In the genomic region with DNA sequence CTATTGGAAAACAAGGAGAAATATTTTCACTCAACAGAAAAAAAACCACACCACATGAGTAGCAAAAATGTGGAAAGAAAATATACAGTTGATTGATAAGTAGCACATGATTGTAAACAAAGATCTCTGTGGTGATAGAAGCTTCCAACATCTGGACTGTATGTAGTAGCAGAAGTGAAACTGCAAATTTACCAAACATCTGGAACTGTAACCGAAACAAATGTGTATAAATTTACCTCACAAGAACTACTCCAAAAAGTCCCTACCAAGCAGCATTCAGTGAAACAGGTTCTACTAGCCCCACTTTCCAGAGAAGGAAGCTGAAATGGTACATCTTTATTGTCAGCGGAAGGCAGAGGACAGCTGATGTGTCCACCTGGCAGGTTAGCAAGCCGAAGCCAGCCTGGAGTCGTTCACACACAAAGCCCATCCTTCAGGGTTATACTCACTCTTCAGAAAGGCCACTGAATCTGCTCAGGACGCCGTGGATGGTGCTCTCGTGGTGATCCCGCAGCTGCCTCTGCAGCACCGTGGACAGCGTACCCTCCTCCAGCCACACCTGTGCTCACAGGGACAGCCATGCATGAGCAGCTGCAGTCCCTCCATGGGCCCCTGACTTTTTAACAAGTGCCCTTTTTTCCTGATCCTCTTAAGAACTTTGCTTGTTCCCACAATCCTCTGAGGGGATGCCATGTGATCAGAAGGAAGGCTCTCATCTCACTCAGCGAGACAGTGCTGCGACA, we compare ENCODE assay signal across 26 mouse cellular contexts. TPM values are rescaled to one million over a fixed set of nuclear protein-coding genes. Genes with fewer than 3 reads are reported as not detected.
"Had no signal": no experiment of that assay in that cellular context is flagged by ENCODE, and none has a peak within 500 bp of the region (broad histone marks: within the 10 kb centered on the region; RNA-seq: fewer than 3 reads in every experiment).

No protein-coding gene starts in this region.

- H3K9me3 ChIP-seq: heart, embryonic 15.5 days; kidney, embryonic 15.5 days; liver, embryonic 12.5 days had no signal

- H3K27ac ChIP-seq: gastrocnemius, adult 2 months; heart, embryonic 10.5 days; heart, embryonic 13.5 days; heart, embryonic 15.5 days; hindbrain, embryonic 13.5 days; hindbrain, embryonic 15.5 days; hindbrain, postnatal 0 days; kidney, embryonic 15.5 days; kidney, postnatal 0 days; limb, embryonic 13.5 days; limb, embryonic 15.5 days; liver, embryonic 12.5 days had no signal

- H3K4me1 ChIP-seq: heart, embryonic 10.5 days; heart, embryonic 13.5 days; heart, embryonic 15.5 days; hindbrain, embryonic 13.5 days; hindbrain, embryonic 15.5 days; kidney, embryonic 15.5 days; limb, embryonic 13.5 days; limb, embryonic 15.5 days; liver, embryonic 12.5 days had no signal

- H3K9ac ChIP-seq: heart, embryonic 13.5 days; heart, embryonic 15.5 days; hindbrain, embryonic 13.5 days; hindbrain, embryonic 15.5 days; kidney, embryonic 15.5 days; limb, embryonic 13.5 days; limb, embryonic 15.5 days; liver, embryonic 12.5 days had no signal

- H3K4me2 ChIP-seq: heart, embryonic 13.5 days; heart, embryonic 15.5 days; hindbrain, embryonic 13.5 days; hindbrain, embryonic 15.5 days; kidney, embryonic 15.5 days; limb, embryonic 13.5 days; limb, embryonic 15.5 days; liver, embryonic 12.5 days had no signal

- ATAC-seq: hindbrain, postnatal 0 days; intestine, postnatal 0 days; liver, embryonic 12.5 days had no signal

- H3K36me3 ChIP-seq: liver, embryonic 12.5 days had no signal

- DNase-seq: gastrocnemius, adult 2 months; gastrocnemius, postnatal 10 days; gastrocnemius, postnatal 25 days; heart, adult 18-20 months; heart, postnatal 14 days; heart, postnatal 36 days; kidney, adult 18-20 months; kidney, adult 9 months; kidney, postnatal 14 days; kidney, postnatal 36 days; layer of hippocampus, adult 9-11 months; layer of hippocampus, postnatal 36 days; left cerebral cortex, postnatal 4 days had no signal

- H3K27me3 ChIP-seq: heart, embryonic 13.5 days; heart, embryonic 15.5 days; hindbrain, embryonic 13.5 days; hindbrain, embryonic 15.5 days; kidney, embryonic 15.5 days; limb, embryonic 13.5 days; limb, embryonic 15.5 days; liver, embryonic 12.5 days had no signal

- H3K4me3 ChIP-seq: gastrocnemius, adult 2 months; heart, embryonic 10.5 days; heart, embryonic 13.5 days; heart, embryonic 15.5 days; hindbrain, embryonic 13.5 days; hindbrain, embryonic 15.5 days; kidney, embryonic 15.5 days; limb, embryonic 13.5 days; limb, embryonic 15.5 days; liver, embryonic 12.5 days had no signal

RNA-seq across cellular contexts. Expression of gene Evc, which starts 23.5 kb away (rescaled TPM):
- total RNA-seq: granulocyte monocyte progenitor cell, adult 5-6 weeks had no signal

RNA-seq across cellular contexts. Expression of gene Evc2, which starts 25.1 kb away (rescaled TPM):
- total RNA-seq: granulocyte monocyte progenitor cell, adult 5-6 weeks had no signal
